Mouse (Mus musculus) spleen, postnatal 4 days (tissue): ENCODE measurements around the gene Gm10912.
"Not testable (repeated sequence)": the region's sequence is repeated elsewhere in the genome, so short reads cannot be mapped to it uniquely, and the experiment has no call there.

Source experiments
- DNase-seq, 2 experiments: peaks; one replicate each; pipeline ENCODE4 v3.0.0; 2022; ENCODE audit warnings: low spot score in 2 of 2

Gm10912 gene

GRCm38 (mm10) chr2:104068450-104068849, 2.8 kb downstream of the Gm10912 start, which contains the start of gene Gm10799:
Gm10799 (minus strand) TSS chr2:104068550.
- not testable (repeated sequence) for DNase-seq

- peak; percentile 85 to 87 for DNase-seq
These were observed 4.1 kb downstream of the Gm10912 start, which contains the start of gene Cd59b for GRCm38 (mm10) chr2:104069704-104070185. Cd59b (plus strand) TSS chr2:104069849.

GRCm38 (mm10) chr2:104078285-104078684, 12.7 kb downstream of the Gm10912 start:
- not testable (repeated sequence) for DNase-seq

- DNase-seq = not testable (repeated sequence)
These were observed 15.9 kb downstream of the Gm10912 start for GRCm38 (mm10) chr2:104081436-104082050.

- DNase-seq = peak in 1 of 2 experiments; percentile 24
These were observed 16.8 kb downstream of the Gm10912 start for GRCm38 (mm10) chr2:104082474-104082873.

GRCm38 (mm10) chr2:104084027-104084426, 18.4 kb downstream of the Gm10912 start:
- peak in 1 of 2 experiments; percentile 49 for DNase-seq

- DNase-seq = peak in 1 of 2 experiments; percentile 50
These were observed 21.9 kb downstream of the Gm10912 start for GRCm38 (mm10) chr2:104087562-104087961.

- no peak for DNase-seq
These were observed 27.7 kb downstream of the Gm10912 start for GRCm38 (mm10) chr2:104093305-104093704.

GRCm38 (mm10) chr2:104095741-104096213, 30.2 kb downstream of the Gm10912 start, which contains the start of gene Cd59a:
Cd59a (plus strand) TSS chr2:104095801.
- DNase-seq = peak; percentile 91

- no peak for DNase-seq
These were observed 30.6 kb downstream of the Gm10912 start for GRCm38 (mm10) chr2:104096256-104096655.

- DNase-seq = not testable (repeated sequence)
These were observed 31.2 kb downstream of the Gm10912 start for GRCm38 (mm10) chr2:104096796-104097195.

GRCm38 (mm10) chr2:104097396-104097795, 31.8 kb downstream of the Gm10912 start:
- not testable (repeated sequence) for DNase-seq

- peak in 1 of 2 experiments; percentile 37 for DNase-seq
These were observed 33.1 kb downstream of the Gm10912 start for GRCm38 (mm10) chr2:104098529-104099230.

- no peak for DNase-seq
These were observed 33.6 kb downstream of the Gm10912 start for GRCm38 (mm10) chr2:104099231-104099585.

GRCm38 (mm10) chr2:104099946-104100345, 34.3 kb downstream of the Gm10912 start:
- DNase-seq = no peak

GRCm38 (mm10) chr2:104104800-104105199, 39.2 kb downstream of the Gm10912 start:
- no peak for DNase-seq

GRCm38 (mm10) chr2:104109021-104109420, 43.4 kb downstream of the Gm10912 start:
- not testable (repeated sequence) for DNase-seq

- DNase-seq = no peak
These were observed 43.9 kb downstream of the Gm10912 start for GRCm38 (mm10) chr2:104109528-104109927.

- DNase-seq = no peak
These were observed 44.4 kb downstream of the Gm10912 start for GRCm38 (mm10) chr2:104110031-104110430.

- DNase-seq = not testable (repeated sequence)
These were observed 45.7 kb downstream of the Gm10912 start for GRCm38 (mm10) chr2:104111170-104111797.

- not testable (repeated sequence) for DNase-seq
These were observed 47.9 kb downstream of the Gm10912 start for GRCm38 (mm10) chr2:104113563-104113962.

GRCm38 (mm10) chr2:104114898-104115297, 49.3 kb downstream of the Gm10912 start:
- DNase-seq = no peak
